Mouse (Mus musculus) thymus, postnatal 14 days (tissue): ENCODE measurements at regions not wholly inside any gene's neighbourhood (a gene's known extent, or its start where the extent isn't known, plus 50 kb on each side); places are given as distances from the start of the nearest gene placed in this dataset.

Experiments used
- DNase-seq: peaks from one replicate; pipeline ENCODE4 v3.0.0; 2021

GRCm38 (mm10) chr1:6928658-6929057, 2121.0 kb downstream of the Gm37988 start:
- no peak for DNase-seq

- DNase-seq, result no peak
These were observed 2124.2 kb downstream of the Gm37988 start for GRCm38 (mm10) chr1:6931876-6932275.

- no peak for DNase-seq
These were observed 2162.1 kb downstream of the Gm37988 start for GRCm38 (mm10) chr1:6969838-6970237.

GRCm38 (mm10) chr1:6973749-6974327, 2166.1 kb downstream of the Gm37988 start:
- no peak for DNase-seq

GRCm38 (mm10) chr1:6979626-6980025, 2171.9 kb downstream of the Gm37988 start:
- no peak for DNase-seq

- no peak for DNase-seq
These were observed 2176.5 kb downstream of the Gm37988 start for GRCm38 (mm10) chr1:6984226-6984625.

- no peak for DNase-seq
These were observed 2189.9 kb downstream of the Gm37988 start for GRCm38 (mm10) chr1:6997611-6998010.

- peak; percentile 7 for DNase-seq
These were observed 2202.5 kb downstream of the Gm37988 start for GRCm38 (mm10) chr1:7010184-7010583.
